Mouse (Mus musculus) kidney, embryonic 16.5 days (tissue): ENCODE data around the gene Gm9611. TPM values are rescaled to one million over a fixed set of nuclear protein-coding genes. Genes with fewer than 3 reads are reported as not detected.
"Not testable (repeated sequence)": the region's sequence is repeated elsewhere in the genome, so short reads cannot be mapped to it uniquely, and the experiment has no call there.

Experiments
- ATAC-seq: fragments of 200-750 bp; cut with Nextera tagmentation; 2 replicates; pipeline ENCODE4 v1.8.0; 2017; ENCODE audit warnings: moderate TSS enrichment; ENCODE audit not compliant: low FRiP score, low TSS enrichment
- H3K27ac ChIP-seq: fragments of 300-500 bp; sonication (generic); 2 replicates; pipeline ENCODE4 v1.5.1; 2014; ENCODE audit warnings: low read length
- H3K27me3 ChIP-seq: fragments of 300-500 bp; sonication (generic); 2 replicates; pipeline ENCODE4 v1.6.1; 2014; ENCODE audit warnings: low read length, control low read depth, mixed read lengths; ENCODE audit not compliant: insufficient read depth
- H3K36me3 ChIP-seq: fragments of 300-500 bp; sonication (generic); 2 replicates; pipeline ENCODE4 v1.6.1; 2014; ENCODE audit warnings: low read length, control low read depth, mixed read lengths; ENCODE audit not compliant: insufficient read depth
- H3K4me1 ChIP-seq: fragments of 300-500 bp; sonication (generic); 2 replicates; pipeline ENCODE4 v1.6.1; 2014; ENCODE audit warnings: low read length, control low read depth, mixed read lengths; ENCODE audit not compliant: insufficient read depth
- H3K4me2 ChIP-seq: fragments of 300-500 bp; sonication (generic); replicated peaks from 2 replicates; pipeline ENCODE4 v1.6.1; 2014; ENCODE audit warnings: low read depth, low read length
- H3K4me3 ChIP-seq: fragments of 300-500 bp; sonication (generic); 2 replicates; pipeline ENCODE4 v1.5.1; 2014; ENCODE audit warnings: mild to moderate bottlenecking, low read length
- H3K9ac ChIP-seq: fragments of 300-500 bp; sonication (generic); replicated peaks from 2 replicates; pipeline ENCODE4 v1.6.1; 2014; ENCODE audit warnings: low read length
- H3K9me3 ChIP-seq: fragments of 300-500 bp; sonication (generic); 2 replicates; pipeline ENCODE4 v1.6.1; 2016; ENCODE audit warnings: low read length, control low read depth
- WGBS: fragments of 180-500 bp; shearing (Covaris S2); extraction: QIAGEN DNeasy Blood & Tissue Kit; methylation state at CpG from one replicate; pipeline ENCODE4 v1.1.7; 2014; 5-methylcytosine and 5-hydroxymethylcytosine counted together
- microRNA-seq: library from miRNA; unstranded; fragments of <30 nt; microRNA quantifications from one replicate; pipeline ENCODE4, GENCODE M21; 2016
- polyA plus RNA-seq: library from polyadenylated mRNA; unstranded; fragments of >200 nt; fragmentation: Nextera tagmentation; extraction: Ambion mirVana; gene quantifications from 2 replicates; pipeline ENCODE4 v1.2.1, GENCODE M21; 2015

Gm9611 gene
- polyA plus RNA-seq, result not detected in 2 replicates

GRCm38 (mm10) chr14:42297258-42297657 lies at the start of gene Gm9611:
Gm9611 (minus strand) TSS chr14:42297358.
- ATAC-seq, H3K9ac ChIP-seq, H3K9me3 ChIP-seq, H3K4me2 ChIP-seq, H3K4me3 ChIP-seq, H3K27ac ChIP-seq, H3K27me3 ChIP-seq, H3K4me1 ChIP-seq, H3K36me3 ChIP-seq: not testable (repeated sequence)
- WGBS, result 100% methylated on average over 1 of the region's 3 CpGs

GRCm38 (mm10) chr14:42309910-42310309 lies 12.8 kb upstream of the Gm9611 start, which contains the start of gene Gm7995:
Gm7995 (plus strand) TSS chr14:42310210.
- H3K4me1 ChIP-seq, H3K9ac ChIP-seq, H3K36me3 ChIP-seq, ATAC-seq, H3K4me3 ChIP-seq, H3K4me2 ChIP-seq, H3K27ac ChIP-seq, H3K9me3 ChIP-seq, H3K27me3 ChIP-seq: not testable (repeated sequence)
- no CpG with 5 or more reads among the region's 1 CpGs for WGBS

DNA sequence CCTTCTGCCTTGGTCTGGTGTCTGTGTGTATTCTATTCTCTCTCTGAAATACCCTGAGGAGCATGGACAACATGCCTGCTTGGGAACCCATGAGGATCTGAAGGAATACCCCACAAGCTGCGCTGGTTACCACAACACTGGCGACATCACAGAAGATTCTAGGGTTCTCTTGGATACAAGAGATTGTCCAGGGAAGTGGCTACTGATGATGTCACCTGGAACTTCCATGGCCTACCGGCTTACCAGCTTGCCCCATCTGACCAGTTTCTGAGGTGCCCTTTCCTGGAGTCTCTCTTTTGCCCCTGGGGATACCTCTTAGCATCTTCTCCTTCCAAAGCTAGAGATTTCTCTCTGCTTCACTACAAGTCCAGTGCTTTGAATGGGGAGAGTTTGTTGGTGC lies 37.2 kb downstream of the Gm9611 start, which contains the start of gene Gm17026:
Gene Gm17026 (minus strand): TSS at position 101 of the 400 bp plus-strand sequence.
- WGBS, result no CpG with 5 or more reads among the region's 3 CpGs
- H3K27me3 ChIP-seq, H3K27ac ChIP-seq, H3K36me3 ChIP-seq, H3K4me2 ChIP-seq, H3K9me3 ChIP-seq, H3K4me3 ChIP-seq, H3K9ac ChIP-seq, H3K4me1 ChIP-seq, ATAC-seq: not testable (repeated sequence)

Small RNAs within 50 kb of the gene (microRNA-seq; reads per million reads assigned to microRNA genes)
- gene Gm25208 (not detected), gene Gm25892 (not detected)

Other genes with a start within 250 kb of the Gm9611 start
- not detected in 2 replicates for gene Gm7951, start 180.0 kb downstream of the Gm9611 start, polyA plus RNA-seq
- gene Gm17027, start 134.7 kb downstream of the Gm9611 start, polyA plus RNA-seq, result not detected in 2 replicates
- not detected in 2 replicates for gene Gm3573, start 106.6 kb downstream of the Gm9611 start, polyA plus RNA-seq
- not detected in 2 replicates for gene Gm17026, start 37.3 kb downstream of the Gm9611 start, polyA plus RNA-seq
- gene Gm7995, start 12.9 kb upstream of the Gm9611 start, polyA plus RNA-seq, result not detected in 2 replicates
- gene Gm8005, start 142.3 kb upstream of the Gm9611 start, polyA plus RNA-seq, result not detected in 2 replicates
- not detected in 2 replicates for gene Gm8011, start 166.5 kb upstream of the Gm9611 start, polyA plus RNA-seq
- gene Gm8020, start 205.0 kb upstream of the Gm9611 start, polyA plus RNA-seq, result not detected in 2 replicates
- not detected in 2 replicates for gene Gm8024, start 226.9 kb upstream of the Gm9611 start, polyA plus RNA-seq